In the genomic region with DNA sequence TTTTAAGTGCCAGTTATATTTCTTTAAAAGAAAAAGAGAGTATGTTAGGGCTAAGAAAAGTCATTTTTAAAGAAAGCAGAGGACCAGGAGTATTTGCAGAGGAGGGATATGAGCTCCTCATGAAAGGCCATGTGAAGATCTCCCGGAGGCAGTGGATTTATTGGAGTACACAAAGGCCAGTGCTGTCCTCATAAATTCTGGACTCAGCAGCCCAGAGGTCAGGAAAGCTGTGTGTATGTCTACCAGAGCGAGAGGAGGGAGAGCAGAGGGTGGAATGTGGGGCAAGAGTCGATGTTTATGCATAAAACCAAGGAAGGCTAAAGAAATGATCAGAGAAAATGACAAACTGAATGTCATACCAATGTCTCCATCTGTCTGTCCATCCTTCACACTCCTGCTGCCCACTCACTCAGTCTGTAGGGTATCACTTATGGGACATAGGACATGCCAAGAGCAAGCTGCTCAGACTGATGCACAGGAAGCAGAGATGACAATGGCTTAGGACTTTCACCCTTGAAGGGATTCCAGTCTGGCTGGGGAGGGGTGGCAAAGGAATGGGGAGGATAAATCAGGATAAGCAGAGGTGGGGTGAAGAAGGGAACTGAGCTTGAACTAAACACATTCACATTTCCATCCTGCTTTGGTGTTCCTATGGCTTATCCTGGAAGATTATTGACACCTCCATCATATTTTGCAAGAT, we compare ENCODE assay signal across 25 mouse cellular contexts.
A peak's percentile ranks its signal among the peaks of the same experiment; 100 is the strongest.
DNase-seq lines count a peak whose midpoint lies in the region; ATAC-seq lines count a peak whose summit lies in the region.
"Had no signal": no experiment of that assay in that cellular context is flagged by ENCODE, and none has a peak within 500 bp of the region (broad histone marks: within the 10 kb centered on the region; RNA-seq: fewer than 3 reads in every experiment).

No protein-coding gene starts in this region.

- no peak overlapping the region for H3K9ac ChIP-seq in kidney, embryonic 15.5 days
- H3K9ac ChIP-seq: embryonic facial prominence, embryonic 12.5 days; heart, embryonic 15.5 days; limb, embryonic 13.5 days; lung, embryonic 15.5 days; midbrain, embryonic 12.5 days; stomach, embryonic 15.5 days had no signal

- 19% methylated on average over 3 of the region's 3 CpGs for WGBS in kidney, embryonic 15.5 days

- H3K4me3 ChIP-seq in kidney, embryonic 15.5 days (replicated peaks): no peak overlapping the region
- H3K4me3 ChIP-seq: embryonic facial prominence, embryonic 12.5 days; heart, embryonic 10.5 days; heart, embryonic 15.5 days; left cerebral cortex, adult 2 months; limb, embryonic 13.5 days; lung, embryonic 15.5 days; midbrain, embryonic 12.5 days; stomach, embryonic 15.5 days had no signal

- DNase-seq in adipocyte (ENCODE audit: low spot score): peak; percentile 23
- peak; percentile 47 for DNase-seq in embryo, embryonic 10 days (ENCODE audit: low spot score)
- peak; percentile 12 to 46 for DNase-seq in kidney, postnatal 25 days
- DNase-seq in T-cell, adult 2 months (ENCODE audit: low spot score): no peak
- no peak for DNase-seq in ovary, postnatal 14 days (ENCODE audit: low spot score)
- DNase-seq in layer of hippocampus, adult 9-11 months: no peak
- DNase-seq: adrenal gland, adult 8-10 months; B cell, adult 2 months; cerebellum, adult 2 months; cerebellum, postnatal 36 days; gastrocnemius, postnatal 14 days; lung, postnatal 36 days had no signal

- ATAC-seq in kidney, embryonic 15.5 days (replicated peaks; ENCODE audit: low FRiP score): peak; percentile 88
- ATAC-seq: activated CD4-positive, CD25-positive, alpha-beta regulatory T cell, adult 4 months; forebrain, embryonic 14.5 days; hindbrain, embryonic 16.5 days had no signal

- H3K9me3 ChIP-seq in kidney, embryonic 15.5 days (replicated peaks): no peaks in the 10 kb centered on the region
- H3K9me3 ChIP-seq: embryonic facial prominence, embryonic 12.5 days; heart, embryonic 10.5 days; heart, embryonic 15.5 days; limb, embryonic 13.5 days; lung, embryonic 15.5 days; midbrain, embryonic 12.5 days; stomach, embryonic 15.5 days had no signal

- H3K4me1 ChIP-seq in kidney, embryonic 15.5 days: 0 out of 2 replicates have a peak, but pooled peaks cover 2% of the 10 kb centered on the region
- H3K4me1 ChIP-seq: heart, embryonic 10.5 days; heart, embryonic 15.5 days; lung, embryonic 15.5 days; midbrain, embryonic 12.5 days; stomach, embryonic 15.5 days had no signal

- 0 out of 2 replicates have a peak overlapping the region, but pooled peaks have one; percentile 27 for H3K27ac ChIP-seq in kidney, embryonic 15.5 days
- H3K27ac ChIP-seq: embryonic facial prominence, embryonic 12.5 days; heart, embryonic 10.5 days; heart, embryonic 15.5 days; left cerebral cortex, adult 2 months; limb, embryonic 13.5 days; lung, embryonic 15.5 days; midbrain, embryonic 12.5 days; stomach, embryonic 15.5 days had no signal

- peaks cover 7% of the 10 kb centered on the region; the same call in 1 of the 2 replicates for H3K36me3 ChIP-seq in kidney, embryonic 15.5 days
- H3K36me3 ChIP-seq: embryonic facial prominence, embryonic 12.5 days; heart, embryonic 15.5 days; limb, embryonic 13.5 days; lung, embryonic 15.5 days; midbrain, embryonic 12.5 days; stomach, embryonic 15.5 days had no signal

- H3K27me3 ChIP-seq in kidney, embryonic 15.5 days: no peaks in the 10 kb centered on the region
- H3K27me3 ChIP-seq: embryonic facial prominence, embryonic 12.5 days; heart, embryonic 15.5 days; limb, embryonic 13.5 days; lung, embryonic 15.5 days; midbrain, embryonic 12.5 days; stomach, embryonic 15.5 days had no signal

- no peak overlapping the region for H3K4me2 ChIP-seq in kidney, embryonic 15.5 days
- H3K4me2 ChIP-seq: embryonic facial prominence, embryonic 12.5 days; heart, embryonic 15.5 days; limb, embryonic 13.5 days; liver, embryonic 11.5 days; lung, embryonic 15.5 days; midbrain, embryonic 12.5 days; stomach, embryonic 15.5 days had no signal

Comparison
In these comparisons a context has a peak if more than half of its experiments do, and no peak if none do; other contexts are left out.
1. DNase-seq: peak in adipocyte (single experiment), embryo, embryonic 10 days (single experiment) and kidney, postnatal 25 days (2 of 2); none in T-cell, adult 2 months (single experiment), ovary, postnatal 14 days (single experiment) and layer of hippocampus, adult 9-11 months (single experiment).